Mouse (Mus musculus): ENCODE data around the gene Gnai2. TPM values are rescaled to one million over a fixed set of nuclear protein-coding genes. Genes with fewer than 3 reads are reported as not detected.

Gene Gnai2
- polyA plus RNA-seq, 1 experiment from 2014 or later, result 434 TPM

GRCm38 (mm10) chr9:107603251-107603650 is 31.9 kb downstream of the Gnai2 start:
- H3K4me1 ChIP-seq (ENCODE audit: control insufficient read depth, insufficient read depth, low read length), result peaks cover 21% of the 10 kb centered on the region
- H3K9ac ChIP-seq (ENCODE audit: low read length), result no peak overlapping the region; the same call in 1 of the 2 replicates
- no peak for DNase-seq (ENCODE audit: low spot score)
- WGBS, result 81% methylated on average over 6 of the region's 6 CpGs
- H3K27me3 ChIP-seq (ENCODE audit: control insufficient read depth, insufficient read depth, low read length), result no peaks in the 10 kb centered on the region
- no peak overlapping the region for H3K4me2 ChIP-seq (ENCODE audit: low read depth)
- H3K4me3 ChIP-seq (ENCODE audit: low read depth, low read length), result no peak overlapping the region
- H3K9me3 ChIP-seq (ENCODE audit: control insufficient read depth, low read length), result no peaks in the 10 kb centered on the region
- ATAC-seq (ENCODE audit: insufficient read depth, low FRiP score, low TSS enrichment), result no peak
- H3K36me3 ChIP-seq (ENCODE audit: control insufficient read depth, insufficient read depth, low read length), result no peaks in the 10 kb centered on the region
- no peak overlapping the region for H3K27ac ChIP-seq (ENCODE audit: low read depth, low read length)

- Histone ChIP-seq H3K4me1 (ENCODE audit: control insufficient read depth, insufficient read depth, low read length) (peaks cover 16% of the 10 kb centered on the region), H3K9ac (ENCODE audit: low read length) (peak overlapping the region; percentile 27), H3K27me3 (ENCODE audit: control insufficient read depth, insufficient read depth, low read length) (no peaks in the 10 kb centered on the region), H3K27ac (ENCODE audit: low read depth, low read length) (no peak overlapping the region), H3K9me3 (ENCODE audit: control insufficient read depth, low read length) (no peaks in the 10 kb centered on the region), H3K4me2 (ENCODE audit: low read depth) (no peak overlapping the region), H3K36me3 (ENCODE audit: control insufficient read depth, insufficient read depth, low read length) (no peaks in the 10 kb centered on the region), H3K4me3 (ENCODE audit: low read depth, low read length) (no peak overlapping the region)
- DNase-seq (ENCODE audit: low spot score) (peak; percentile 93), ATAC-seq (ENCODE audit: insufficient read depth, low FRiP score, low TSS enrichment) (no peak)
- 14% methylated on average over 10 of the region's 10 CpGs for WGBS
These were observed 33.0 kb downstream of the Gnai2 start for GRCm38 (mm10) chr9:107602068-107602648.

- Histone ChIP-seq H3K4me3 (ENCODE audit: low read depth, low read length) (no peak overlapping the region), H3K9me3 (ENCODE audit: control insufficient read depth, low read length) (no peaks in the 10 kb centered on the region), H3K36me3 (ENCODE audit: control insufficient read depth, insufficient read depth, low read length) (no peaks in the 10 kb centered on the region), H3K27me3 (ENCODE audit: control insufficient read depth, insufficient read depth, low read length) (no peaks in the 10 kb centered on the region), H3K4me2 (ENCODE audit: low read depth) (no peak overlapping the region), H3K9ac (ENCODE audit: low read length) (no peak overlapping the region), H3K4me1 (ENCODE audit: control insufficient read depth, insufficient read depth, low read length) (peaks cover 9% of the 10 kb centered on the region; the same call in 1 of the 2 replicates), H3K27ac (ENCODE audit: low read depth, low read length) (no peak overlapping the region)
- 87% methylated on average over 11 of the region's 11 CpGs for WGBS
- ATAC-seq (ENCODE audit: insufficient read depth, low FRiP score, low TSS enrichment), result no peak
- DNase-seq (ENCODE audit: low spot score), result no peak
These were observed 33.9 kb downstream of the Gnai2 start for GRCm38 (mm10) chr9:107601275-107601674.

GRCm38 (mm10) chr9:107600745-107601144 is 34.4 kb downstream of the Gnai2 start:
- WGBS, result 81% methylated on average over 12 of the region's 12 CpGs
- Histone ChIP-seq H3K27me3 (ENCODE audit: control insufficient read depth, insufficient read depth, low read length) (no peaks in the 10 kb centered on the region), H3K4me2 (ENCODE audit: low read depth) (no peak overlapping the region), H3K4me3 (ENCODE audit: low read depth, low read length) (no peak overlapping the region), H3K9ac (ENCODE audit: low read length) (no peak overlapping the region), H3K27ac (ENCODE audit: low read depth, low read length) (no peak overlapping the region), H3K9me3 (ENCODE audit: control insufficient read depth, low read length) (no peaks in the 10 kb centered on the region), H3K36me3 (ENCODE audit: control insufficient read depth, insufficient read depth, low read length) (no peaks in the 10 kb centered on the region), H3K4me1 (ENCODE audit: control insufficient read depth, insufficient read depth, low read length) (peaks cover 9% of the 10 kb centered on the region; the same call in 1 of the 2 replicates)
- ATAC-seq (ENCODE audit: insufficient read depth, low FRiP score, low TSS enrichment) (no peak), DNase-seq (ENCODE audit: low spot score) (no peak)

- H3K9ac ChIP-seq (ENCODE audit: low read length), result no peak overlapping the region
- no peak for DNase-seq (ENCODE audit: low spot score)
- H3K27ac ChIP-seq (ENCODE audit: low read depth, low read length), result no peak overlapping the region
These were observed 35.3 kb downstream of the Gnai2 start for GRCm38 (mm10) chr9:107599842-107600241.

GRCm38 (mm10) chr9:107599433-107599832 is 35.7 kb downstream of the Gnai2 start:
- no peak for ATAC-seq (ENCODE audit: insufficient read depth, low FRiP score, low TSS enrichment)
- WGBS, result 93% methylated on average over 9 of the region's 9 CpGs
- Histone ChIP-seq H3K4me3 (ENCODE audit: low read depth, low read length) (no peak overlapping the region), H3K27ac (ENCODE audit: low read depth, low read length) (no peak overlapping the region), H3K36me3 (ENCODE audit: control insufficient read depth, insufficient read depth, low read length) (no peaks in the 10 kb centered on the region), H3K4me1 (ENCODE audit: control insufficient read depth, insufficient read depth, low read length) (peaks cover 6% of the 10 kb centered on the region; the same call in 1 of the 2 replicates), H3K9me3 (ENCODE audit: control insufficient read depth, low read length) (no peaks in the 10 kb centered on the region), H3K9ac (ENCODE audit: low read length) (no peak overlapping the region), H3K27me3 (ENCODE audit: control insufficient read depth, insufficient read depth, low read length) (no peaks in the 10 kb centered on the region), H3K4me2 (ENCODE audit: low read depth) (no peak overlapping the region)
- DNase-seq (ENCODE audit: low spot score), result no peak

More at GRCm38 (mm10) chr9:107599842-107600241, 35.3 kb downstream of the Gnai2 start:
- no peak for ATAC-seq (ENCODE audit: insufficient read depth, low FRiP score, low TSS enrichment)
- Histone ChIP-seq H3K9me3 (ENCODE audit: control insufficient read depth, low read length) (no peaks in the 10 kb centered on the region), H3K4me3 (ENCODE audit: low read depth, low read length) (no peak overlapping the region), H3K4me2 (ENCODE audit: low read depth) (no peak overlapping the region), H3K27me3 (ENCODE audit: control insufficient read depth, insufficient read depth, low read length) (no peaks in the 10 kb centered on the region), H3K4me1 (ENCODE audit: control insufficient read depth, insufficient read depth, low read length) (peaks cover 9% of the 10 kb centered on the region; the same call in 1 of the 2 replicates), H3K36me3 (ENCODE audit: control insufficient read depth, insufficient read depth, low read length) (no peaks in the 10 kb centered on the region)
- 73% methylated on average over 14 of the region's 14 CpGs for WGBS

- Histone ChIP-seq H3K4me3 (ENCODE audit: low read depth, low read length) (no peak overlapping the region), H3K4me1 (ENCODE audit: control insufficient read depth, insufficient read depth, low read length) (0 out of 2 replicates have a peak, but pooled peaks cover 4% of the 10 kb centered on the region), H3K36me3 (ENCODE audit: control insufficient read depth, insufficient read depth, low read length) (peaks cover 2% of the 10 kb centered on the region; the same call in 1 of the 2 replicates), H3K27ac (ENCODE audit: low read depth, low read length) (no peak overlapping the region), H3K27me3 (ENCODE audit: control insufficient read depth, insufficient read depth, low read length) (no peaks in the 10 kb centered on the region), H3K9ac (ENCODE audit: low read length) (no peak overlapping the region), H3K9me3 (ENCODE audit: control insufficient read depth, low read length) (no peaks in the 10 kb centered on the region), H3K4me2 (ENCODE audit: low read depth) (no peak overlapping the region)
- WGBS, result 72% methylated on average over 5 of the region's 5 CpGs
- ATAC-seq (ENCODE audit: insufficient read depth, low FRiP score, low TSS enrichment) (no peak), DNase-seq (ENCODE audit: low spot score) (no peak)
These were observed 36.8 kb downstream of the Gnai2 start for GRCm38 (mm10) chr9:107598385-107598784.

GRCm38 (mm10) chr9:107596619-107597569 is 38.3 kb downstream of the Gnai2 start:
- 94% methylated on average over 11 of the region's 11 CpGs for WGBS
- no peak overlapping the region for H3K9ac ChIP-seq (ENCODE audit: low read length)
- no peak for ATAC-seq (ENCODE audit: insufficient read depth, low FRiP score, low TSS enrichment)

More at GRCm38 (mm10) chr9:107596619-107597569, 38.3 kb downstream of the Gnai2 start:
- peaks cover 9% of the 10 kb centered on the region for H3K36me3 ChIP-seq (ENCODE audit: control insufficient read depth, insufficient read depth, low read length)
- DNase-seq (ENCODE audit: low spot score), result no peak
- H3K9me3 ChIP-seq (ENCODE audit: control insufficient read depth, low read length), result no peaks in the 10 kb centered on the region
- H3K4me1 ChIP-seq (ENCODE audit: control insufficient read depth, insufficient read depth, low read length), result no peaks in the 10 kb centered on the region
- no peak overlapping the region for H3K4me3 ChIP-seq (ENCODE audit: low read depth, low read length)
- no peak overlapping the region for H3K4me2 ChIP-seq (ENCODE audit: low read depth)
- no peaks in the 10 kb centered on the region for H3K27me3 ChIP-seq (ENCODE audit: control insufficient read depth, insufficient read depth, low read length)
- 0 out of 2 replicates have a peak overlapping the region, but pooled peaks have one; percentile 14 for H3K27ac ChIP-seq (ENCODE audit: low read depth, low read length)
